Mouse (Mus musculus) common myeloid progenitor, adult 5-6 weeks (primary cell): ENCODE data around the gene Nav1. TPM values are rescaled to one million over a fixed set of nuclear protein-coding genes. Genes with fewer than 3 reads are reported as not detected.

ENCODE experiments used
- ATAC-seq: replicated peaks from 2 replicates; pipeline ENCODE4 v1.8.0; 2016; ENCODE audit warnings: low read depth, mild to moderate bottlenecking, moderate TSS enrichment, inconsistent platforms; ENCODE audit not compliant: poor library complexity, severe bottlenecking
- total RNA-seq: library from RNA; stranded (forward); fragments of 200-1000, 187-1606 nt; gene quantifications from 2 replicates; pipeline ENCODE4 v1.2.3, GENCODE M21; 2017

Gene Nav1
- total RNA-seq: 6.2 and 7.7 TPM in 2 replicates

GRCm38 (mm10) chr1:135607019-135607418, at the start of gene Nav1:
TSS of gene Nav1 (minus strand) at chr1:135607295.
- ATAC-seq: no peak

GRCm38 (mm10) chr1:135653909-135654308, 46.8 kb upstream of the Nav1 start:
- ATAC-seq: no peak

- no peak for ATAC-seq
Measured at GRCm38 (mm10) chr1:135645459-135646195, 38.5 kb upstream of the Nav1 start.

- no peak for ATAC-seq
Measured at GRCm38 (mm10) chr1:135644110-135644509, 37.0 kb upstream of the Nav1 start.

- ATAC-seq: no peak
Measured at GRCm38 (mm10) chr1:135643691-135644090, 36.6 kb upstream of the Nav1 start.

GRCm38 (mm10) chr1:135639853-135640252, 32.8 kb upstream of the Nav1 start:
- ATAC-seq: no peak

GRCm38 (mm10) chr1:135639093-135639492, 32.0 kb upstream of the Nav1 start:
- no peak for ATAC-seq

- ATAC-seq: no peak
Measured at GRCm38 (mm10) chr1:135637574-135638008, 30.5 kb upstream of the Nav1 start.

GRCm38 (mm10) chr1:135636111-135636511, 29.0 kb upstream of the Nav1 start:
- ATAC-seq: no peak

- ATAC-seq: no peak
Measured at GRCm38 (mm10) chr1:135635323-135636064, 28.4 kb upstream of the Nav1 start.

GRCm38 (mm10) chr1:135634791-135635190, 27.7 kb upstream of the Nav1 start:
- no peak for ATAC-seq

- no peak for ATAC-seq
Measured at GRCm38 (mm10) chr1:135633884-135634283, 26.8 kb upstream of the Nav1 start.

- ATAC-seq: no peak
Measured at GRCm38 (mm10) chr1:135633478-135633877, 26.4 kb upstream of the Nav1 start.

GRCm38 (mm10) chr1:135632199-135632598, 25.1 kb upstream of the Nav1 start:
- ATAC-seq: no peak

- ATAC-seq: peak; percentile 87
Measured at GRCm38 (mm10) chr1:135631515-135631914, 24.4 kb upstream of the Nav1 start.

GRCm38 (mm10) chr1:135629846-135630245, 22.8 kb upstream of the Nav1 start:
- ATAC-seq: no peak

GRCm38 (mm10) chr1:135626218-135626617, 19.1 kb upstream of the Nav1 start:
- no peak for ATAC-seq

GRCm38 (mm10) chr1:135625741-135626140, 18.6 kb upstream of the Nav1 start:
- ATAC-seq: 0 out of 2 replicates have a peak, but pooled peaks have one; percentile 11

- ATAC-seq: no peak
Measured at GRCm38 (mm10) chr1:135624646-135625045, 17.6 kb upstream of the Nav1 start.

GRCm38 (mm10) chr1:135623136-135623535, 16.0 kb upstream of the Nav1 start:
- ATAC-seq: no peak

- no peak for ATAC-seq
Measured at GRCm38 (mm10) chr1:135621307-135621706, 14.2 kb upstream of the Nav1 start.
